8 mouse cellular contexts compared by ENCODE assay signal in the genomic region with DNA sequence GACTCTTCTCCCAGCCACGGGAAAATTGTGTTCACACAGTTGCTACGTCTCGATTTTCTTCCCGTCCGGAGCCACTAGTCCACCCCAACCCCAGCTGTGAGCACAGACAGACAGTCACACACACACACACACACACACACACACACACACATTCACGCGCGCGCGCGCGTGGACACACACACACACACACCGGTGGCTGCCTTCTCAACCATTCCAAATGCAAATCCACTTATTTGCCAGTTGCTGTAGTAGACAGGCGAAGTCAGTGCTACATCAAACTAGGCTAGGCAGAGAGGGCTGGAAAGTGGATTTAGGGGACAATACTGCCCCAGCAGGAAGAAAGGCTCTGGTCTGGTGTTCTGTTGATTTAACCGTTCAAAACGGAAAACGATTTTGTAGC.
DNase-seq lines count a peak whose midpoint lies in the region; ATAC-seq and TF ChIP-seq lines count a peak whose summit lies in the region.

No protein-coding gene starts in this region.

- 0 out of 2 replicates have a peak, but pooled peaks have one; percentile 2 for TF ChIP-seq CTCF in cortical plate, adult 2 months (IDR thresholded peaks at IDR 0.05; ENCODE audit: extremely low read depth, insufficient read depth, low read length)
- peak; percentile 25; the same call in 1 of the 2 replicates for TF ChIP-seq CTCF in forebrain, postnatal 0 days (IDR thresholded peaks at IDR 0.05; ENCODE audit: low read depth)

- no peaks in the 10 kb centered on the region for H3K9me3 ChIP-seq in forebrain, postnatal 0 days (ENCODE audit: low read length)
- no peaks in the 10 kb centered on the region for H3K9me3 ChIP-seq in limb, embryonic 13.5 days
- H3K9me3 ChIP-seq in stomach, embryonic 15.5 days = no peaks in the 10 kb centered on the region

- ATAC-seq in forebrain, postnatal 0 days = peak; percentile 7; the same call in 1 of the 2 replicates
- ATAC-seq in limb, embryonic 13.5 days (ENCODE audit: low FRiP score, low read depth) = peak; percentile 18; the same call in 1 of the 2 replicates
- no peak for ATAC-seq in stomach, embryonic 15.5 days (ENCODE audit: insufficient read depth, low FRiP score, low read depth)

- peak overlapping the region; percentile 63; the same call in 1 of the 2 replicates for H3K9ac ChIP-seq in forebrain, postnatal 0 days
- H3K9ac ChIP-seq in limb, embryonic 13.5 days = no peak overlapping the region
- H3K9ac ChIP-seq in stomach, embryonic 15.5 days = no peak overlapping the region

- no peaks in the 10 kb centered on the region for H3K36me3 ChIP-seq in forebrain, postnatal 0 days (ENCODE audit: insufficient read depth)
- no peaks in the 10 kb centered on the region for H3K36me3 ChIP-seq in limb, embryonic 13.5 days
- no peaks in the 10 kb centered on the region for H3K36me3 ChIP-seq in stomach, embryonic 15.5 days

- peak overlapping the region; percentile 81 for H3K4me3 ChIP-seq in cortical plate, adult 2 months (ENCODE audit: insufficient read depth, low read length)
- peak overlapping the region; percentile 64 for H3K4me3 ChIP-seq in forebrain, postnatal 0 days (ENCODE audit: low read depth, low read length)
- peak overlapping the region; percentile 72 for H3K4me3 ChIP-seq in limb, embryonic 13.5 days
- H3K4me3 ChIP-seq in stomach, embryonic 15.5 days (replicated peaks) = peak overlapping the region; percentile 69

- peak overlapping the region; percentile 100 for H3K4me2 ChIP-seq in forebrain, postnatal 0 days (ENCODE audit: low read depth)
- H3K4me2 ChIP-seq in limb, embryonic 13.5 days (replicated peaks) = peak overlapping the region; percentile 100
- H3K4me2 ChIP-seq in stomach, embryonic 15.5 days = peak overlapping the region; percentile 100

- no peaks in the 10 kb centered on the region; the same call in 1 of the 2 replicates for H3K4me1 ChIP-seq in cortical plate, adult 2 months (ENCODE audit: control insufficient read depth, insufficient read depth, low read length)
- no peaks in the 10 kb centered on the region for H3K4me1 ChIP-seq in forebrain, postnatal 0 days (ENCODE audit: insufficient read depth)
- peaks cover 38% of the 10 kb centered on the region for H3K4me1 ChIP-seq in limb, embryonic 13.5 days
- H3K4me1 ChIP-seq in stomach, embryonic 15.5 days = peaks cover 20% of the 10 kb centered on the region

- WGBS in forebrain, postnatal 0 days = 3% methylated on average over 17 of the region's 17 CpGs
- 5% methylated on average over 17 of the region's 17 CpGs for WGBS in limb, embryonic 13.5 days
- 5% methylated on average over 17 of the region's 17 CpGs for WGBS in stomach, embryonic 15.5 days

- 0 out of 2 replicates have a peak overlapping the region, but pooled peaks have one; percentile 53 for H3K27ac ChIP-seq in cortical plate, adult 2 months (ENCODE audit: insufficient read depth, low read length)
- H3K27ac ChIP-seq in forebrain, postnatal 0 days (ENCODE audit: low read depth, low read length) = peak overlapping the region; percentile 50; the same call in 1 of the 2 replicates
- no peak overlapping the region for H3K27ac ChIP-seq in limb, embryonic 13.5 days
- no peak overlapping the region for H3K27ac ChIP-seq in stomach, embryonic 15.5 days

- DNase-seq in left cerebral cortex, adult 18-20 months (ENCODE audit: low spot score in 2 of 2) = peak; percentile 37 to 42
- no peak for DNase-seq in left cerebral cortex, adult 9 months (ENCODE audit: low spot score in 2 of 2)
- DNase-seq in forebrain, postnatal 0 days = peak; percentile 40
- no peak for DNase-seq in adrenal gland, adult 2 months
- no peak for DNase-seq in thymus, postnatal 10 days (ENCODE audit: low spot score in 2 of 2)

- no peak for TF ChIP-seq POLR2A in cortical plate, adult 2 months (IDR thresholded peaks at IDR 0.05; ENCODE audit: extremely low read depth, insufficient read depth, low read length)

- peaks cover 3% of the 10 kb centered on the region; the same call in 1 of the 2 replicates for H3K27me3 ChIP-seq in forebrain, postnatal 0 days (ENCODE audit: insufficient read depth, low read length)
- peaks cover 57% of the 10 kb centered on the region for H3K27me3 ChIP-seq in limb, embryonic 13.5 days
- H3K27me3 ChIP-seq in stomach, embryonic 15.5 days (replicated peaks) = peaks cover 22% of the 10 kb centered on the region

Comparison
In these comparisons a context has a peak if more than half of its experiments do, and no peak if none do; other contexts are left out.
1. DNase-seq: peak in left cerebral cortex, adult 18-20 months (2 of 2) and forebrain, postnatal 0 days (single experiment); none in left cerebral cortex, adult 9 months (0 of 2), adrenal gland, adult 2 months (single experiment) and thymus, postnatal 10 days (0 of 2).
2. H3K27ac ChIP-seq: peak in cortical plate, adult 2 months (single experiment) and forebrain, postnatal 0 days (single experiment); none in limb, embryonic 13.5 days (single experiment) and stomach, embryonic 15.5 days (single experiment).
3. Peak in every context shown above with its lines, with median percentiles within 50 percentile points of each other: H3K4me3 ChIP-seq and H3K4me2 ChIP-seq.